Mouse (Mus musculus) splenic B cell, adult 2 months (primary cell): Measurements from ENCODE around the gene Fezf1.

Source experiments
- DNase-seq: peaks from one replicate; pipeline ENCODE4 v3.0.0-alpha.2; 2011; ENCODE audit warnings: low read depth, low spot score
- H3K27me3 ChIP-seq: 2 replicates; pipeline ENCODE4 v1.6.1; 2012; ENCODE audit warnings: mild to moderate bottlenecking, low read length, moderate library complexity, mixed read lengths; ENCODE audit not compliant: control insufficient read depth, poor library complexity, insufficient read depth, severe bottlenecking
- H3K36me3 ChIP-seq: 2 replicates; pipeline ENCODE4 v1.6.1; 2012; ENCODE audit warnings: mild to moderate bottlenecking, low read length, moderate library complexity, mixed read lengths; ENCODE audit not compliant: control insufficient read depth, poor library complexity, insufficient read depth, severe bottlenecking

The Fezf1 gene

DNA sequence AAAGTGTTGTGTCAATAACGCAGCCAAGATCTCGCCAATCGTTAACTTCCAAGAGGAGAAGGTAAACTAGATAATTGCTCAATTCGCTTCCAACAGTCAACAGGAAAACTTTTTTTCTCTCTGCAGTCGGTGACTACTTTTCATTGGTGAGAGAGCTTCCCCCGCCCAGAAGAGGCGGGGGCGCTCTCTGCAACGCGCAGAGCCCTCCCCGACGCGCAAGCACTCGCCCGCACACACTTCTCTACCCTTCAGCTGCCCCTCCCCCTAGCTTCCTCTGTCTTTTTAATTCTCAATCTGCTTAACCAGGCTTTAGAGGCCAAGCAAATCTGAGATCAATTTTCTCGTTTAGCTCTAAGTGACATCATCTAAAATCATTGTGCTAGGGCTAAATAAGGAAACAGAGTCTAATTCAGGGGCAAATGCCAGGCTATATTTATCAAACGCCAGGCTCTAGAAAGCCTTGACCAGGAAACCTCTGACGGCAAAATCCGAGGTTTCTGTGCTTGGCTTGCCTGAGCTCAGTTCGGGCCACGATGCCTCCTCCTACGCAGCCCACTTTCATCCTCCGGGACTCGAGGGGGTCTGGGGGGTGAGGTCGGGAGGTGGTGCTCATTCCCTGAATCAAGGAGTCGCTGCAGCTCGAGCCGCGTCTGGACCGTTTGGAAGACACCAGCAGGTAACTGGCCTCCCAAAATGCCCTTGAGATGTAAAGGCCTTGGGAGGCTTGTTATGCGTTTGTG lies at the start of gene Fezf1:
Gene Fezf1 (minus strand): TSS at position 50 of the 740 bp plus-strand sequence.
- H3K27me3 ChIP-seq: no peaks in the 10 kb centered on the region
- no peak for DNase-seq
- H3K36me3 ChIP-seq: no peaks in the 10 kb centered on the region

GRCm38 (mm10) chr6:23294685-23295084 lies 46.5 kb upstream of the Fezf1 start:
- no peak for DNase-seq
- no peaks in the 10 kb centered on the region for H3K36me3 ChIP-seq
- H3K27me3 ChIP-seq: no peaks in the 10 kb centered on the region

DNA sequence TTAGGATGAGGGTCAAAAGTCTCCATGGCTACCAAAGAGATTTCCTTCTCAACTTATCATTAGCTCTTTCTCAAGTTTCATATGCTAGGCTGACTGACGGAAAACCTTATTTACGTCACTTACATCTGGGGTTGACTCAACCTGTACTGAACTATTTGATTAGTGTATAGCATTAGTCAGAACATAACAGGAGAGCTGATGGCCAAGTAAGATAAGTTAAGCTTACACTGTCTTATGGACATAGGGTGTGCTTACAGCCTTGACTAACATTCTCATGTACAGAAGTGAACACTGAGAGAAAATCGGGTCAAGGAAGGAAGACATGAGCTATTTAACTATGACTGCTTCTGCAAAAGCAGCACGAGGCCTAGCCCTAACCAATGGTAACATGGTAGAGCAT lies 40.6 kb upstream of the Fezf1 start:
- H3K27me3 ChIP-seq: no peaks in the 10 kb centered on the region
- no peak for DNase-seq
- no peaks in the 10 kb centered on the region for H3K36me3 ChIP-seq

DNA sequence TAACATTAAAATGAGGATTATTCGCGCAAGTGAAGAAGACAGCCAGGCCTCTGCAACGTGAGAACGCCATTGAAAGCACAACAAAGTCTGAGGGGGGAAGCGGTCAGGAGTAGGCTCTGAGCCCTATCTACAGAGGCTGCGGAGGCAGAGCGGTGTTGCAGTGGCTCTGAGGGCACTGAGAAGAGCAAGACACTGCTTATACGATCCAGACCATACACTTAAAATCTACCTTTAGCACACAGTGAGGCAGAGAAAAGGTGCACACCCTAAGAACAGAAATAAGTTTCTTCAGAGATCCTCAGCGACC lies 33.3 kb upstream of the Fezf1 start:
- H3K36me3 ChIP-seq: no peaks in the 10 kb centered on the region
- no peak for DNase-seq
- no peaks in the 10 kb centered on the region for H3K27me3 ChIP-seq

- Histone ChIP-seq H3K27me3 (no peaks in the 10 kb centered on the region), H3K36me3 (no peaks in the 10 kb centered on the region)
- no peak for DNase-seq
These were observed 32.8 kb upstream of the Fezf1 start for GRCm38 (mm10) chr6:23280811-23281513.

GRCm38 (mm10) chr6:23273483-23273882 lies 25.3 kb upstream of the Fezf1 start:
- no peaks in the 10 kb centered on the region for H3K36me3 ChIP-seq
- H3K27me3 ChIP-seq: no peaks in the 10 kb centered on the region
- no peak for DNase-seq

GRCm38 (mm10) chr6:23272979-23273378 lies 24.8 kb upstream of the Fezf1 start:
- Histone ChIP-seq H3K27me3 (no peaks in the 10 kb centered on the region), H3K36me3 (no peaks in the 10 kb centered on the region)
- DNase-seq: no peak

- Histone ChIP-seq H3K36me3 (no peaks in the 10 kb centered on the region), H3K27me3 (no peaks in the 10 kb centered on the region)
- DNase-seq: no peak
These were observed 24.4 kb upstream of the Fezf1 start for GRCm38 (mm10) chr6:23272542-23272941.

GRCm38 (mm10) chr6:23260738-23261050 lies 12.5 kb upstream of the Fezf1 start:
- Histone ChIP-seq H3K36me3 (no peaks in the 10 kb centered on the region), H3K27me3 (0 out of 2 replicates have a peak, but pooled peaks cover 2% of the 10 kb centered on the region)
- no peak for DNase-seq

- Histone ChIP-seq H3K36me3 (no peaks in the 10 kb centered on the region), H3K27me3 (0 out of 2 replicates have a peak, but pooled peaks cover 2% of the 10 kb centered on the region)
- no peak for DNase-seq
These were observed 12.0 kb upstream of the Fezf1 start for GRCm38 (mm10) chr6:23260016-23260737.

GRCm38 (mm10) chr6:23257981-23258380 lies 9.8 kb upstream of the Fezf1 start:
- DNase-seq: no peak
- H3K36me3 ChIP-seq: no peaks in the 10 kb centered on the region
- peaks cover 2% of the 10 kb centered on the region; the same call in 1 of the 2 replicates for H3K27me3 ChIP-seq

- Histone ChIP-seq H3K36me3 (no peaks in the 10 kb centered on the region), H3K27me3 (peaks cover 2% of the 10 kb centered on the region; the same call in 1 of the 2 replicates)
- DNase-seq: no peak
These were observed 7.0 kb upstream of the Fezf1 start for GRCm38 (mm10) chr6:23255161-23255560.

GRCm38 (mm10) chr6:23254644-23255043 lies 6.5 kb upstream of the Fezf1 start:
- no peak for DNase-seq
- Histone ChIP-seq H3K36me3 (no peaks in the 10 kb centered on the region), H3K27me3 (peaks cover 2% of the 10 kb centered on the region; the same call in 1 of the 2 replicates)

- Histone ChIP-seq H3K36me3 (no peaks in the 10 kb centered on the region), H3K27me3 (peaks cover 2% of the 10 kb centered on the region; the same call in 1 of the 2 replicates)
- no peak for DNase-seq
These were observed 5.5 kb upstream of the Fezf1 start for GRCm38 (mm10) chr6:23253353-23254311.
